Comparison of ENCODE assay signal across 14 mouse cellular contexts in the genomic region with DNA sequence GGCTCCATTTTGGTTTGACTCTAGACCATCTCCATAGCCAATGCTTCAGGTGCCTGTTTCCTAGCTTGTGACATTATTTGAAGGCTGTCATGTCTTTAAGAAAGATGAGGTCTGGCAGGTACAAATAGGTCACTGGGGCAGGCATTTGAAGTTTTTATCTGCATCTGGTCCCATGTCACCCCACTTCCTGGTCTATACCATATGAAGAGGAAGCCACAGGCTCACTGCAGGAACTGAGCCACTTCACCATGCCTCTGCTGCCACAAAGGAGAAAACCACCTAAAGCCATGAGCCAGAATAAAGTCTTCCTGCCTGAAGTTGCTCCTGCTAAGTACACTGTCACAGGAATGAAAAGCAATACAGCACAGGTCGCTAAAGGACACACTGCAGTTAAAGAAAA. TPM values are rescaled to one million over a fixed set of nuclear protein-coding genes. Genes with fewer than 3 reads are reported as not detected.
"Had no signal": no experiment of that assay in that cellular context is flagged by ENCODE, and none has a peak within 500 bp of the region (broad histone marks: within the 10 kb centered on the region; RNA-seq: fewer than 3 reads in every experiment).

No protein-coding gene starts in this region.

- H3K4me3 ChIP-seq: intestine, embryonic 15.5 days; layer of hippocampus, adult 2 months; limb, embryonic 10.5 days; liver, embryonic 15.5 days; myocyte; neural tube, embryonic 15.5 days had no signal

- DNase-seq: kidney, adult 18-20 months; kidney, postnatal 4 days; lung, adult 2 months; lung, postnatal 36 days; midbrain, embryonic 14.5 days; right cerebral cortex, adult 18-20 months; right cerebral cortex, postnatal 25 days had no signal

- H3K4me1 ChIP-seq: intestine, embryonic 15.5 days; limb, embryonic 10.5 days had no signal

- H3K27me3 ChIP-seq: intestine, embryonic 15.5 days; liver, embryonic 15.5 days; neural tube, embryonic 15.5 days had no signal

- H3K27ac ChIP-seq: intestine, embryonic 15.5 days; layer of hippocampus, adult 2 months; limb, embryonic 10.5 days; liver, embryonic 15.5 days; neural tube, embryonic 15.5 days had no signal

- H3K9me3 ChIP-seq: intestine, embryonic 15.5 days; limb, embryonic 10.5 days; liver, embryonic 15.5 days; neural tube, embryonic 15.5 days had no signal

RNA-seq across cellular contexts. Expression of a gene that starts 44.8 kb away (rescaled TPM):
- polyA plus RNA-seq: liver, embryonic 11.5 days; liver, embryonic 15.5 days had no signal
